8 mouse cellular contexts compared by ENCODE assay signal in genomic region chr4:97868938-97869440, GRCm38 (mm10).
DNase-seq lines count a peak whose midpoint lies in the region; ATAC-seq lines count a peak whose summit lies in the region.

No protein-coding gene starts in this region.

- H3K27ac ChIP-seq in midbrain, embryonic 12.5 days (replicated peaks), result peak overlapping the region; percentile 56
- no peak overlapping the region for H3K27ac ChIP-seq in midbrain, embryonic 11.5 days (ENCODE audit: low read depth, low read length)
- peak overlapping the region; percentile 94 for H3K27ac ChIP-seq in embryonic facial prominence, embryonic 13.5 days
- peak overlapping the region; percentile 74 for H3K27ac ChIP-seq in midbrain, embryonic 15.5 days

- WGBS in midbrain, embryonic 12.5 days, result 83% methylated on average over 27 of the region's 27 CpGs
- WGBS in midbrain, embryonic 11.5 days, result 93% methylated on average over 27 of the region's 27 CpGs
- 51% methylated on average over 27 of the region's 27 CpGs for WGBS in embryonic facial prominence, embryonic 13.5 days
- 57% methylated on average over 27 of the region's 27 CpGs for WGBS in midbrain, embryonic 15.5 days

- no peaks in the 10 kb centered on the region for H3K27me3 ChIP-seq in midbrain, embryonic 12.5 days
- no peaks in the 10 kb centered on the region for H3K27me3 ChIP-seq in midbrain, embryonic 11.5 days (ENCODE audit: control insufficient read depth, insufficient read depth, low read length)
- H3K27me3 ChIP-seq in embryonic facial prominence, embryonic 13.5 days, result no peaks in the 10 kb centered on the region
- no peaks in the 10 kb centered on the region for H3K27me3 ChIP-seq in midbrain, embryonic 15.5 days (replicated peaks)

- H3K4me3 ChIP-seq in midbrain, embryonic 12.5 days, result no peak overlapping the region
- H3K4me3 ChIP-seq in midbrain, embryonic 11.5 days (ENCODE audit: low read depth, low read length), result no peak overlapping the region
- peak overlapping the region; percentile 29 for H3K4me3 ChIP-seq in embryonic facial prominence, embryonic 13.5 days
- peak overlapping the region; percentile 28 for H3K4me3 ChIP-seq in midbrain, embryonic 15.5 days

- ATAC-seq in midbrain, embryonic 12.5 days (ENCODE audit: low FRiP score, low read depth), result peak; percentile 21; the same call in 1 of the 2 replicates
- no peak for ATAC-seq in midbrain, embryonic 11.5 days (ENCODE audit: low FRiP score)
- peak; percentile 87 for ATAC-seq in embryonic facial prominence, embryonic 13.5 days (ENCODE audit: insufficient number of reproducible peaks, insufficient read depth, low FRiP score, low TSS enrichment, low read depth)
- ATAC-seq in granulocyte monocyte progenitor cell, adult 5-6 weeks (replicated peaks; ENCODE audit: poor library complexity, severe bottlenecking), result 0 out of 2 replicates have a peak, but pooled peaks have one; percentile 12
- peak; percentile 93 for ATAC-seq in midbrain, embryonic 15.5 days (replicated peaks)

- 0 out of 2 replicates have a peak overlapping the region, but pooled peaks have one; percentile 7 for H3K4me2 ChIP-seq in midbrain, embryonic 12.5 days (replicated peaks)
- H3K4me2 ChIP-seq in midbrain, embryonic 11.5 days, result no peak overlapping the region
- H3K4me2 ChIP-seq in embryonic facial prominence, embryonic 13.5 days, result peak overlapping the region; percentile 57
- H3K4me2 ChIP-seq in midbrain, embryonic 15.5 days, result peak overlapping the region; percentile 28

- peaks cover 40% of the 10 kb centered on the region for H3K4me1 ChIP-seq in midbrain, embryonic 12.5 days
- peaks cover 3% of the 10 kb centered on the region; the same call in 1 of the 2 replicates for H3K4me1 ChIP-seq in midbrain, embryonic 11.5 days (ENCODE audit: control insufficient read depth, insufficient read depth, low read length)
- H3K4me1 ChIP-seq in embryonic facial prominence, embryonic 13.5 days, result peaks cover 42% of the 10 kb centered on the region
- H3K4me1 ChIP-seq in midbrain, embryonic 15.5 days, result peaks cover 11% of the 10 kb centered on the region

- no peak for DNase-seq in midbrain, embryonic 11.5 days (ENCODE audit: low spot score, missing footprints)
- peak; percentile 97 for DNase-seq in kidney, adult 8-10 months
- peak; percentile 98 for DNase-seq in left cerebral cortex, postnatal 36 days (ENCODE audit: low spot score in 2 of 2)
- peak; percentile 90 for DNase-seq in telencephalon, adult 2 months (ENCODE audit: low read depth, low spot score)

- no peaks in the 10 kb centered on the region for H3K36me3 ChIP-seq in midbrain, embryonic 12.5 days
- no peaks in the 10 kb centered on the region for H3K36me3 ChIP-seq in midbrain, embryonic 11.5 days (ENCODE audit: control insufficient read depth, insufficient read depth, low read length)
- H3K36me3 ChIP-seq in embryonic facial prominence, embryonic 13.5 days, result no peaks in the 10 kb centered on the region
- no peaks in the 10 kb centered on the region for H3K36me3 ChIP-seq in midbrain, embryonic 15.5 days (replicated peaks)

- intact Hi-C loops in left cerebral cortex, postnatal 36 days (cut with DNase I), result loop anchor here (2.0 kb wide), 1 partner anchor 96 kb away; the partner anchor contains the start of gene Nfia

- no peaks in the 10 kb centered on the region for H3K9me3 ChIP-seq in midbrain, embryonic 12.5 days
- H3K9me3 ChIP-seq in midbrain, embryonic 11.5 days (ENCODE audit: control insufficient read depth, low read length), result no peaks in the 10 kb centered on the region
- H3K9me3 ChIP-seq in embryonic facial prominence, embryonic 13.5 days, result no peaks in the 10 kb centered on the region
- no peaks in the 10 kb centered on the region for H3K9me3 ChIP-seq in midbrain, embryonic 15.5 days

- H3K9ac ChIP-seq in midbrain, embryonic 12.5 days (replicated peaks), result no peak overlapping the region
- H3K9ac ChIP-seq in midbrain, embryonic 11.5 days (ENCODE audit: low read length), result no peak overlapping the region
- H3K9ac ChIP-seq in embryonic facial prominence, embryonic 13.5 days, result peak overlapping the region; percentile 41
- H3K9ac ChIP-seq in midbrain, embryonic 15.5 days, result no peak overlapping the region

Comparison
In these comparisons a context has a peak if more than half of its experiments do, and no peak if none do; other contexts are left out.
1. H3K4me3 ChIP-seq: peak in embryonic facial prominence, embryonic 13.5 days (single experiment) and midbrain, embryonic 15.5 days (single experiment); none in midbrain, embryonic 12.5 days (single experiment) and midbrain, embryonic 11.5 days (single experiment).